Mouse (Mus musculus) embryo, embryonic 10 days (tissue): Measurements from ENCODE around the gene Dnah7a.
"Not testable (repeated sequence)": the region's sequence is repeated elsewhere in the genome, so short reads cannot be mapped to it uniquely, and the experiment has no call there.

ENCODE experiments used
- DNase-seq: peaks from one replicate; pipeline ENCODE4 v3.0.0-alpha.2; 2015; ENCODE audit warnings: low spot score

Gene Dnah7a

DNA sequence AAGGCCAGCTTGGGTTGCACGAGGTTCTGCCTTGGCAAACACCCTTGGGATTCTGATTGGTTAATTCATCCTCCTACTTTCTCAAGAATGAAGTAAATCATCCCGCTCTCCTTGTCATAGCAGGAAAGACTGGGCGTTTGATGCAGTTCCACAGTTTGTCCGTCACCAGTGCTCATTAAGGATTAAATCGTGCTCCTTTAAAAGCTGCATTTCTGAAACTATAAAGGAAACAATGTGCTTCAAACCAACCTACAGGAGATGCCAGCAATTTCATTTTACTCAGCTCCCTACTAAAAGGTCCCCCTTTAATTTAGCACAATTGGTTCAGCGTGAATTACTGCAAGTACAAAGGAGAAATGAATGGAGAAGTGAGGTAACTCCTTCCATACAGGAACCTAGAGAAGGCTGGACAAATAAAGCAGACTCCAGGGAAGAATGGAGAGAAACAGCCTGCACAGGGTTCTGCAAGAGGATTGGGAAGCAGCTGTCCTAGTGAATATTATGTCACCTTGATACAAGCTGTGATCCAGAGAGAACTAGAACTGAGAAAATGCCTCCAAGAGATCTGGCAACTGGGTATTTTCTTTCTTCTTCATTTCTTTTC, 322.4 kb downstream of the Dnah7a start:
- DNase-seq = no peak

DNA sequence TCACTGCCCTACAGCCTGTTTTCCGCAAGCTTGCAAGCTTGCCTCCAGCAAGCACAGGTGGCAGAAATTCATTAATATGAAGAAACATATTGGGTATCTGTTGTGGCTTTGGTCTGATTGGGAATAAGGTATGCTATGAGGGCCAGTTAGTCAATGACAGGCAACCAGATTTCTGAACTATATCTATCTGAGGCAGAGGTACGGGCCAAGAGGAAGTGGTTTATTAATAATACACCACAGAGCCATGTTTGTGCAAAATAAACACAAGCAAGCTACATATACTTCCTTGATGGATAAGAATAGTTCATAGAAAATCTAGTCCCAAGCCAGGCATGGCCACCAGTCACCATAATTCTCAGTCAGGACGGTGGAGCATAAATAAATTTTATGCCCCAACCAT, 328.9 kb downstream of the Dnah7a start:
- no peak for DNase-seq

DNA sequence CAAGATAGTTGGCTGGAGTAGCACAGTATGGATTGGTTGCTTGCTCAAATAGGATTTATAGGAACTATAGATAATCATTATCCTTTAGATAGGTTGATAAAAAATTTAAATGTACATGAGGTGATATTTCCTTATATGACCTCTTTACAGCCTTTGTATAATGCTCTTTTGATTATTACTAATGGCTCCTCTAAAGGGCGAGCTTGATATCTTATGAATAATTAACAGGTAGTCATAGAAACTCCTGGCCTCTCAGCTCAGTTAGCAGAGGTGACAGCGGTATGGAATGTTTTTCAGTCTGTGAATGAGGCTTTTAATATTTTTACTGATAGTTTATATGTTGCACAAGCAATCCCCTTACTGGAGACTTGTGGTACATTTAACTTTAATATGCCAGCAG, 330.6 kb downstream of the Dnah7a start:
- DNase-seq = not testable (repeated sequence)

DNA sequence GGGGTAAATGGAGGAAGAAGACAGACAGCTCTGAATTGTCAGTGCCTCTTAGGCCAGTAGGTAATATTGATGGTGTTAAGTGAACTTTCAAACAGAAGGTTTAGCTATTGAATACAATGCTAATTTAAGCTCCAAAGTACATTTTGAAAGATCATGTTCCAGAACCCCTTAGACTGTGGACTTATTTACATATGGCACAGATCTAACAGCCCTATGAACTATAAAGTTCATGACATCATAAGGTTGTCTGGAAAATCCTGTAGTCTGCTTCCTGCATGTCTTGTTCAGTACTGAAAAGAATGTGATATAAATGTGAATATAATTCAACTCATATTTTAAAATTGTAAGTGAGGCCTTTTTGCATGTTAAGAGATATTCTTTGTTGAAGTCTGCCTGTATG, 347.6 kb downstream of the Dnah7a start:
- DNase-seq = no peak

DNA sequence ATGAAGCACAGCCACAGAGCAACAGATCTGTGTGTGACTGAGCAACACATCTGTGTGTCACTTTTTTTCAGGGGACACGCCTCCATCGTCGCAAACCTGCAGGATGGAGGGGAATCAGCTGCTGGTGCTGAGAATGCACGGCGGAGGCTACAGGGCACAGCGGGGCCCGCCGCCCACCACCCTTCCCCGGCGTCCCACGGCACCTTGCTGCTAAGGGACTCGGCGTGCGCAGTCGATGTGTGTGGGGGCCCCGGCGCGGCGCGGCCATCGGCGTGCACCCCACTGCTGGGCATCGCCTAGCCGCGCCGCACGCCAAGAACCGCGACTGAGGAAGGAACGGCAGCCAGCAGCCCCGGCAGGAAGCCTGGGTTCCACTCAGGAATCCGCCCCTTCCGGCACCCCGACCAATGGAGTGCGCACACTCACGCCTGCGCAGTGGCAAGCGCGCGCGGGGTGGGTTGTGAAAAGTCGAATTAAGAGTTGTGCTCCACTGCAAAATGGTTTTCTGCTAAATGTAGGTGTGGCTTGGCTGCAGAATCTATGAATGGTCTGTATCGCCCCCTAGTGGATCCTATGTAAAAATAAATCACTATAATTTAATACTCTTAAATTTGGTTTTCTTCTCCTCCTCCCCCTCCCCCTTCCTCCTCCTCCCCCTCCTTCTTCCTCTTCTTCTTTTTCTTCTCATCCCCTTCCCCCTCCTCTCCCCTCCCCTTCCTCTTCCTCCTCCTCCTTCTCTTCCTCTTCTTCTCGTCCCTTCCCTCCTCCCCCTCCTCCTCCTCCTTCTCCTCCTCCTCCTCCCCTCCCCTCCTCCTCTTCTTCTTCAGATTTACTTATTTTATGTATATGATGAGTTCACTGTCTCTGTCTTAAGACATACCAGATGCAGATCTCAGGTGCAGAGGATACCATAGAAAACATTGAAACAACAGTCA, 354.0 kb downstream of the Dnah7a start, which contains the start of the genes Asdurf, Gm28551 and Asnsd1:
Gene Asdurf, minus strand, starts transcription at position 293 of the 935 bp plus-strand sequence.
Gene Gm28551, minus strand, starts transcription at position 341 of the 935 bp plus-strand sequence.
Gene Asnsd1, minus strand, starts transcription at position 426 of the 935 bp plus-strand sequence.
- peak; percentile 96 for DNase-seq
